Mouse (Mus musculus) kidney, embryonic 16.5 days (tissue): Measurements from ENCODE around the gene Gm11563. TPM values are rescaled to one million over a fixed set of nuclear protein-coding genes. Genes with fewer than 3 reads are reported as not detected.
"Not testable (repeated sequence)": the region's sequence is repeated elsewhere in the genome, so short reads cannot be mapped to it uniquely, and the experiment has no call there.

Experiments
- ATAC-seq: fragments of 200-750 bp; cut with Nextera tagmentation; 2 replicates; pipeline ENCODE4 v1.8.0; 2017; ENCODE audit warnings: moderate TSS enrichment; ENCODE audit not compliant: low FRiP score, low TSS enrichment
- H3K27ac ChIP-seq: fragments of 300-500 bp; sonication (generic); 2 replicates; pipeline ENCODE4 v1.5.1; 2014; ENCODE audit warnings: low read length
- H3K27me3 ChIP-seq: fragments of 300-500 bp; sonication (generic); 2 replicates; pipeline ENCODE4 v1.6.1; 2014; ENCODE audit warnings: low read length, control low read depth, mixed read lengths; ENCODE audit not compliant: insufficient read depth
- H3K36me3 ChIP-seq: fragments of 300-500 bp; sonication (generic); 2 replicates; pipeline ENCODE4 v1.6.1; 2014; ENCODE audit warnings: low read length, control low read depth, mixed read lengths; ENCODE audit not compliant: insufficient read depth
- H3K4me1 ChIP-seq: fragments of 300-500 bp; sonication (generic); 2 replicates; pipeline ENCODE4 v1.6.1; 2014; ENCODE audit warnings: low read length, control low read depth, mixed read lengths; ENCODE audit not compliant: insufficient read depth
- H3K4me2 ChIP-seq: fragments of 300-500 bp; sonication (generic); replicated peaks from 2 replicates; pipeline ENCODE4 v1.6.1; 2014; ENCODE audit warnings: low read depth, low read length
- H3K4me3 ChIP-seq: fragments of 300-500 bp; sonication (generic); 2 replicates; pipeline ENCODE4 v1.5.1; 2014; ENCODE audit warnings: mild to moderate bottlenecking, low read length
- H3K9ac ChIP-seq: fragments of 300-500 bp; sonication (generic); replicated peaks from 2 replicates; pipeline ENCODE4 v1.6.1; 2014; ENCODE audit warnings: low read length
- H3K9me3 ChIP-seq: fragments of 300-500 bp; sonication (generic); 2 replicates; pipeline ENCODE4 v1.6.1; 2016; ENCODE audit warnings: low read length, control low read depth
- WGBS: fragments of 180-500 bp; shearing (Covaris S2); extraction: QIAGEN DNeasy Blood & Tissue Kit; methylation state at CpG from one replicate; pipeline ENCODE4 v1.1.7; 2014; 5-methylcytosine and 5-hydroxymethylcytosine counted together
- polyA plus RNA-seq: library from polyadenylated mRNA; unstranded; fragments of >200 nt; fragmentation: Nextera tagmentation; extraction: Ambion mirVana; gene quantifications from 2 replicates; pipeline ENCODE4 v1.2.1, GENCODE M21; 2015

Gene Gm11563
- polyA plus RNA-seq, 1 experiment from 2014 or later, result not detected

- H3K4me1 ChIP-seq, result no peaks in the 10 kb centered on the region
- no peaks in the 10 kb centered on the region for H3K9me3 ChIP-seq
- H3K9ac ChIP-seq, result no peak overlapping the region
- ATAC-seq, result no peak
- H3K27me3 ChIP-seq, result no peaks in the 10 kb centered on the region
- H3K4me3 ChIP-seq, result no peak overlapping the region
- H3K36me3 ChIP-seq, result no peaks in the 10 kb centered on the region
- 79% methylated on average over 3 of the region's 3 CpGs for WGBS
- no peak overlapping the region for H3K27ac ChIP-seq
- H3K4me2 ChIP-seq, result no peak overlapping the region
Observed at GRCm38 (mm10) chr11:99644351-99644750, 14.4 kb downstream of the Gm11563 start.

- ATAC-seq, H3K27me3 ChIP-seq, H3K4me3 ChIP-seq, H3K9ac ChIP-seq, H3K27ac ChIP-seq, H3K4me2 ChIP-seq, H3K4me1 ChIP-seq, H3K9me3 ChIP-seq, H3K36me3 ChIP-seq: not testable (repeated sequence)
- WGBS, result 84% methylated on average over 9 of the region's 9 CpGs
Observed at GRCm38 (mm10) chr11:99643635-99644139, 15.1 kb downstream of the Gm11563 start, which contains the start of gene Krtap4-7. TSS of gene Krtap4-7 (minus strand) at chr11:99644089.

GRCm38 (mm10) chr11:99640926-99641325 lies 17.8 kb downstream of the Gm11563 start:
- 42% methylated on average over 1 of the region's 1 CpGs for WGBS
- Histone ChIP-seq H3K27ac (no peak overlapping the region), H3K27me3 (no peaks in the 10 kb centered on the region), H3K9me3 (no peaks in the 10 kb centered on the region), H3K4me3 (no peak overlapping the region), H3K36me3 (no peaks in the 10 kb centered on the region), H3K4me1 (no peaks in the 10 kb centered on the region), H3K4me2 (no peak overlapping the region), H3K9ac (no peak overlapping the region)
- ATAC-seq, result no peak

- WGBS, result 65% methylated on average over 1 of the region's 1 CpGs
- Histone ChIP-seq H3K27ac (no peak overlapping the region), H3K9me3 (no peaks in the 10 kb centered on the region), H3K4me3 (no peak overlapping the region), H3K4me2 (no peak overlapping the region), H3K4me1 (no peaks in the 10 kb centered on the region), H3K27me3 (no peaks in the 10 kb centered on the region), H3K9ac (no peak overlapping the region), H3K36me3 (no peaks in the 10 kb centered on the region)
- ATAC-seq, result no peak
Observed at GRCm38 (mm10) chr11:99637086-99637485, 21.7 kb downstream of the Gm11563 start.

GRCm38 (mm10) chr11:99634653-99635134 lies 24.1 kb downstream of the Gm11563 start, which contains the start of gene Krtap4-2:
TSS of gene Krtap4-2 (minus strand) at chr11:99635084.
- no peaks in the 10 kb centered on the region for H3K9me3 ChIP-seq
- WGBS, result 31% methylated on average over 8 of the region's 8 CpGs
- no peak within 1 kb of the TSS for H3K4me3 ChIP-seq
- no peaks in the 10 kb centered on the region for H3K27me3 ChIP-seq
- no peaks in the 10 kb centered on the region for H3K4me1 ChIP-seq
- H3K9ac ChIP-seq, result no peak within 1 kb of the TSS
- no peaks in the 10 kb centered on the region for H3K36me3 ChIP-seq
- H3K4me2 ChIP-seq, result no peak within 1 kb of the TSS
- no peak for ATAC-seq
- no peak within 1 kb of the TSS for H3K27ac ChIP-seq

- H3K9me3 ChIP-seq, result no peaks in the 10 kb centered on the region
- no peaks in the 10 kb centered on the region for H3K36me3 ChIP-seq
- H3K4me3 ChIP-seq, result no peak overlapping the region
- H3K4me1 ChIP-seq, result no peaks in the 10 kb centered on the region
- 51% methylated on average over 2 of the region's 2 CpGs for WGBS
- no peaks in the 10 kb centered on the region for H3K27me3 ChIP-seq
- H3K27ac ChIP-seq, result no peak overlapping the region
- no peak overlapping the region for H3K4me2 ChIP-seq
- no peak overlapping the region for H3K9ac ChIP-seq
- no peak for ATAC-seq
Observed at GRCm38 (mm10) chr11:99633293-99633692, 25.5 kb downstream of the Gm11563 start.

GRCm38 (mm10) chr11:99630890-99631289 lies 27.9 kb downstream of the Gm11563 start:
- Histone ChIP-seq H3K4me1 (no peaks in the 10 kb centered on the region), H3K4me2 (no peak overlapping the region), H3K4me3 (no peak overlapping the region), H3K9me3 (no peaks in the 10 kb centered on the region), H3K9ac (no peak overlapping the region), H3K36me3 (no peaks in the 10 kb centered on the region), H3K27me3 (no peaks in the 10 kb centered on the region), H3K27ac (no peak overlapping the region)
- ATAC-seq, result no peak
- 70% methylated on average over 3 of the region's 3 CpGs for WGBS

- H3K27ac ChIP-seq, result no peak within 1 kb of the TSS
- H3K27me3 ChIP-seq, result no peaks in the 10 kb centered on the region
- no peaks in the 10 kb centered on the region for H3K9me3 ChIP-seq
- H3K36me3 ChIP-seq, result no peaks in the 10 kb centered on the region
- H3K4me3 ChIP-seq, result no peak within 1 kb of the TSS
- no peak for ATAC-seq
- 78% methylated on average over 4 of the region's 4 CpGs for WGBS
- no peaks in the 10 kb centered on the region for H3K4me1 ChIP-seq
- no peak within 1 kb of the TSS for H3K4me2 ChIP-seq
- no peak within 1 kb of the TSS for H3K9ac ChIP-seq
Observed at GRCm38 (mm10) chr11:99628138-99628537, 30.6 kb downstream of the Gm11563 start, which contains the start of gene Krtap4-1. TSS of gene Krtap4-1 (minus strand) at chr11:99628238.

- ATAC-seq, result no peak
- Histone ChIP-seq H3K36me3 (no peaks in the 10 kb centered on the region), H3K4me2 (no peak within 1 kb of the TSS), H3K9ac (no peak within 1 kb of the TSS), H3K27ac (no peak within 1 kb of the TSS), H3K4me1 (no peaks in the 10 kb centered on the region), H3K27me3 (no peaks in the 10 kb centered on the region), H3K4me3 (no peak within 1 kb of the TSS), H3K9me3 (no peaks in the 10 kb centered on the region)
- 65% methylated on average over 2 of the region's 2 CpGs for WGBS
Observed at GRCm38 (mm10) chr11:99620335-99620734, 38.4 kb downstream of the Gm11563 start, which contains the start of gene Gm11562. TSS of gene Gm11562 (minus strand) at chr11:99620435.

GRCm38 (mm10) chr11:99614796-99615363 lies 43.9 kb downstream of the Gm11563 start, which contains the start of gene Krtap2-4:
TSS of gene Krtap2-4 (minus strand) at chr11:99614846.
- Histone ChIP-seq H3K27ac (no peak within 1 kb of the TSS), H3K9ac (no peak within 1 kb of the TSS), H3K4me2 (no peak within 1 kb of the TSS), H3K9me3 (no peaks in the 10 kb centered on the region), H3K4me1 (no peaks in the 10 kb centered on the region), H3K27me3 (no peaks in the 10 kb centered on the region), H3K4me3 (no peak within 1 kb of the TSS), H3K36me3 (no peaks in the 10 kb centered on the region)
- WGBS, result 70% methylated on average over 3 of the region's 3 CpGs
- no peak for ATAC-seq
